Mouse (Mus musculus) right cerebral cortex, postnatal 36 days (tissue): ENCODE results near the gene Hsd3b7.
A peak's percentile ranks its signal among the peaks of the same experiment; 100 is the strongest.
"Not testable (repeated sequence)": the region's sequence is repeated elsewhere in the genome, so short reads cannot be mapped to it uniquely, and the experiment has no call there.

Experiments
- DNase-seq, 2 experiments: peaks; one replicate each; pipeline ENCODE4 v3.0.0; 2022; ENCODE audit warnings: low spot score in 2 of 2, mixed read lengths in 1 of 2

The Hsd3b7 gene

GRCm38 (mm10) chr7:127817053-127817452 lies 16.6 kb downstream of the Hsd3b7 start:
- DNase-seq, result no peak

GRCm38 (mm10) chr7:127817776-127818175 lies 17.4 kb downstream of the Hsd3b7 start:
- no peak for DNase-seq

- no peak for DNase-seq
These were observed 20.6 kb downstream of the Hsd3b7 start for GRCm38 (mm10) chr7:127820836-127821509.

GRCm38 (mm10) chr7:127822494-127822893 lies 22.1 kb downstream of the Hsd3b7 start:
- DNase-seq, result no peak

GRCm38 (mm10) chr7:127823236-127824171 lies 23.1 kb downstream of the Hsd3b7 start:
- no peak for DNase-seq

GRCm38 (mm10) chr7:127824176-127824871 lies 23.9 kb downstream of the Hsd3b7 start, which contains the start of the genes Stx4a and Stx1b:
Gene Stx4a (plus strand): TSS chr7:127824294.
Gene Stx1b (minus strand): TSS chr7:127824549.
- no peak for DNase-seq

GRCm38 (mm10) chr7:127835550-127835949 lies 35.1 kb downstream of the Hsd3b7 start:
- DNase-seq, result no peak

- DNase-seq, result no peak
These were observed 37.1 kb downstream of the Hsd3b7 start for GRCm38 (mm10) chr7:127837473-127837872.

GRCm38 (mm10) chr7:127837878-127838277 lies 37.5 kb downstream of the Hsd3b7 start:
- DNase-seq, result not testable (repeated sequence)

- DNase-seq, result not testable (repeated sequence)
These were observed 39.6 kb downstream of the Hsd3b7 start for GRCm38 (mm10) chr7:127840031-127840430.

- peak; percentile 75 to 76 for DNase-seq
These were observed 40.5 kb downstream of the Hsd3b7 start for GRCm38 (mm10) chr7:127840886-127841285.

GRCm38 (mm10) chr7:127841340-127842000 lies 41.1 kb downstream of the Hsd3b7 start:
- peak; percentile 97 for DNase-seq

GRCm38 (mm10) chr7:127842001-127842718 lies 41.8 kb downstream of the Hsd3b7 start:
- peak; percentile 59 to 71 for DNase-seq

GRCm38 (mm10) chr7:127849973-127850875 lies 49.8 kb downstream of the Hsd3b7 start:
- no peak for DNase-seq

GRCm38 (mm10) chr7:127850906-127851305 lies 50.5 kb downstream of the Hsd3b7 start:
- no peak for DNase-seq
